Mouse (Mus musculus): ENCODE results near the gene Alg2.

The Alg2 gene

DNA sequence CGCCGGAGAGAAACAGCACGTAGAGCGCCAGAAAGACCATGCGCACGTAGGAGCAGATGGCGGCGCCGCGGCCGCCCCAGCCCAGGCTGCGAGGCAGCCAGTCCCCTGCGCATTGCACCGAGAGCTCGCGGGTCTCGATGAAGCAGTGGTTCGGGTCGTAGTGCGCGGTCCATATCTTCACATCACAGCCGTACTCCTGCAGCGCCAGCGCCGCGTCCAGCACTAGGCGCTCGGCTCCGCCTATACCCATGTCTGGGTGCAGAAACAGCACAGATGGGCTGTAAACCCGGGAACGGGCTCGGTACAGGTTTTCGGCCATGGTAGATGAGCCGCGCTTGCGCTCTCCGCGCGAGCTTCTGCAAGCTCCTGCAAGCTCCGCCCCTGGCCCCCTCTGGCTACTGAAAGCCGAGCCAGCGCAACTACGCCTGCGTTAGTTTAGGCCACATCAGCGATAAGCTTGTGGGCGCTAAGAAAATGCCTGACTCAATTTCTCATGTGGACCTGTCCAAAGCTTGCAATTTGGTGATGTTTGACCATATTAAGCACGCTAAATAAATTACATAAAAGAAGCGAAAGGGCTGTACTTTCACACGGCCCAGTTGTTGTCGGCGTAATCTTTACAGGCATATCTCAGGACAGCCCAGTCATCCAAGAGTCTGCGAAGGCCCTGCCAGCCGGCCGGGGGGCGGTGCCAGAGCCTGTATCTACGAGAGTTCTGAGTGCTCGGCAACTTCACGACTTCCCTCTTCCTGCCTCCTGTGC is at the start of gene Alg2, which contains the start of gene Sec61b:
Gene Alg2 (minus strand): TSS at position 366 of the 762 bp plus-strand sequence.
Gene Sec61b (plus strand): TSS at position 691 of the 762 bp plus-strand sequence.
- peak; percentile 95 for DNase-seq (ENCODE audit: extremely low spot score)

DNA sequence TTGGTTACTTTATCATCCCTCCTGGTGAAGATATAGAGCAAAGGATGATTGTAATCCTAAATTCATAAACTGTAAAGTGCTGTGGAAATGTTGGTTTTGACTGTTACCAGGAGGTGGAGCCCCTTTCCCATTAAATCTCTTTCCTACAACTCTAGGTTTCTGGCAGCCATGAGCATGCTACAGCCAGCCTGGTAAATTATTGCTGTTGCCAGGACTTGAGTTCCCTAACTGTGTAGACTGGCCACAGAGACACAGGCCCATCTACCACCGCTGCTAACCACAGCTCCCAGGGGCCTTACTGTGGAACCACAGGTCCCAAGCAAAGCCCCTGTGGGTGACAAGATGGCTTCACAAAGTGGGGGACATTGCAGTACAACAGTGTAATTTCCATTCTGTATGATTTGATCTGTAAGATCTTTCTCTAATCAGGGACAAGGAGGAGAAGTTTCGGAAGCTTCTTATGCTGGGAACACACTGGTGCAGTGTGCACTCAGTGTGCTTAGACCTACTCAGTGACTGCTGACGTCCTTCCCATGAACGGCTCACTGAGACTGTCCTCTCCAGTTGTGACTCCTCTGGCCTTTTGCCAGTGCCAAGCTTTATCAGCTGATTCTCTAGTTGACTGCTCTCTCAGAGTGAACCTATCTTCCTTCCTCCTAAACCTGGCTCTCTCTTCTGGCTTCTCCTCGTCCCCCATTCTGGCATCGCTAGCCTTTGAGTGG is 47.9 kb upstream of the Alg2 start:
- peak; percentile 12 for DNase-seq (ENCODE audit: extremely low spot score)

DNA sequence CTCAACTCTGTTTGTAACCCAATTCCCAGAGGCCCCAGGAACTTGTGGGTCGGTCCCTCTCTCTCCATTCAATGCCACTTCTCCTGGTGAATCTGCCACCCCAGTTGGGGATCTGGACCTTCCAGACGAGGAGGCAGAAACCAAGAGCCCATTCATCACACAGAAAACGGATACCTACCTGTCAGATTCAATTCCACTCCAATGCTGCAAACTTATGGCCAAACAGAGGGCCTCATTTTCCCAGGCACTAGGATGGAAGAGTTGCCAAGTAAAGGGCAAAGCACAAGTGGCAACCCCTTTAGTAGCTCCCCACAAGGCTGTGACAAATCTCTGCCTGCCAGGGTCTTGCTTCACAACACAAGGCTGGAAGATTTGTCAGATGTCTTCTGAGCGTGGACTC is 45.9 kb upstream of the Alg2 start:
- DNase-seq (ENCODE audit: extremely low spot score) = no peak

DNA sequence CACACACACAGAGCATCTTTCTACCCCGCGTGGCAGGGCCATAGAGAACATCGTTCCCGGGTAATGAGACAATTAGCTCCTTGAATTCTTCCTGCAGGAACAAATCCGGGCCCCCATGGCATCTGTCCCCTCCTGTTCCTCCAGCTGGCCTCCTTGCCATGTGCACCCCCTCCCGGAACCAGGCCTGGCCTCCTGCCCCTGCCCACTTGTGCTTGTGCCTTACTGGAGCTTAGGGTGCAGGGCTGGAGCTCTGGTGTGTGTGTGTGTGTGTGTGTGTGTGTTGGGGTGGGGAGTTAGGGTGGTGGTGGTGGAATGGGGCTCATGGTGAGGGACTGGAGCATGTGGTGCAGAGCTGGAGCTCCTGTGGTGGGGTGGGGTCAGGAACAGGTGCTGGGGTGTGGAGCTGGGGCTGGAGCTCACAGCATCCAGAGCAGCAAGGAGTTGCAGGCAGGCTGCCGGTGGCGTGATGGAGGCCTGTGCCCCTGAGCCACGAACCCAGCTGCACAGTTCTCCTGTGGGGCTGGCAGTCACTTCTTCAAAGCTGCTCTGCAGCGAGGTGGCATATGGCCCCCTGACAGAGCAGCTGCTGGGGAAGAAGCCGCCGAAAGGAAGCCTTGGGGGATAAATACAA is 44.5 kb upstream of the Alg2 start:
- no peak for DNase-seq (ENCODE audit: extremely low spot score)

GRCm38 (mm10) chr4:47504841-47505517 is 30.8 kb upstream of the Alg2 start:
- DNase-seq (ENCODE audit: extremely low spot score) = no peak

DNA sequence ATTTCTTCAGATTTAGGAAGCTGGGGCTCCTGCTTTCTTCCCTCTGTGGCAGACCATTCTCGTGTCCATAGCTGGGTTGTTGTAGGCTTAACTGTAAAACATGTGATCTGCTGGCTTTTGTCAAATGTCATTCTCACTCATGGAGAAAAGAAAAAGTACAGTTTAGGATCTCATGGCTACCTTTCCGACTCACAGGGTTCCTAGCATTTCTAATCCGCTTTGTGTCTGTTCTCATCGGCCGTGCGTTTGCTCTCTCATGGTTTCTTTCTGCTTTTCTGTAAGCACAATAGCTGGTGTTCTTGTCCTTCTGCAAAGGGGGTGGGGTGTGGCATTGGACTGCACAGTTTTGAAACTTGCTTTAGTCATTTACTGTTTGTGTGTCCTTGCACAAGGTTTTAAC is 28.9 kb upstream of the Alg2 start:
- DNase-seq (ENCODE audit: extremely low spot score) = no peak

DNA sequence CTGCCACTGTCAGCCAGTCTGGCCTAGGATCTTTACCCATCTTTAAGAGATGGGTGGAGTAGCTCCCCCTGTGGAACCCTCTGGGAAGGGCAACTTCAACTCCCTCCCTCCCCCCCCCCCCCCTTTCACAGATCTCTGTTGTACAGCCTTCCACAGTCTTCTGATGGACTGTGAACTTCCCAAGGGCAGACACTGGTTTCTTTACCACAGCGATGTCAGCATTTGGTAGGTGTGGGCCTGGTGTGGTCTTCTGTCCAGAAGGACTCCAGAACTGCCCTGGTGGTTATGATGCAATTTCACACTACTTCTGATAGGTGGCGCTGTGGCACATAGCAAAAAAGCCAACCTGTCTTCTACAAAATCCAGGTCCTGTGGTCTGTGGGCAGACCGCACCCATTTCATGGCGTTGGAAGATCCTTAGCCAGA is 28.4 kb upstream of the Alg2 start:
- peak; percentile 67 for DNase-seq (ENCODE audit: extremely low spot score)

GRCm38 (mm10) chr4:47499121-47499545 is 25.0 kb upstream of the Alg2 start:
- DNase-seq (ENCODE audit: extremely low spot score) = no peak

DNA sequence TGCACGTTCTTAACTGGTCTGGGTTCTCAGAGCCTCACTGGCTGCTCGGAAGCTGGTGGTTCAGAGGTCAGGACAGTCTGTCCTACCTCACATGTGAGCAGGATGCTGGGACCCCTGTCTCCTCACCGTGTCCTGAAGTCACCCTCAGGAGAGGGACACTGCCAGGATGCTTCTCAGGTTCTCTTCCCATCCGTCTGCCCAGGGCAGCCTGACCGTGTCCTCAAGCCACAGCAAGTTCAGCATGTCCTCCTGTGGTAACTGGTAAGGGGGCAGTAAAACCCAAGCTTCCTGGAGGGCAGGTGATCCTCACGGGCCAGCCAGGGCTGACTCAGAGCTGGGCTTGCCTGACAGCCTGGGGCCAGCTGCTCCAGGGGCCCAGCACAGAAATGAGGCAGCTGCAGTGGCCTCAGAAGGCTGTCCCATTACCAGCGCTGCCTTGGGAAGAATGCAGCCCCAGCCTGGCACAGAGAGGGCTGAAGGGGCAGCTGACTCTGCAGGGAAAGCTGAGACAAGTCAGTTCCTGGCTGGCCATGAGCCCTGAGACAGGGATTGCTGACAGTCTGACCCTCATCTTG is 23.8 kb upstream of the Alg2 start:
- DNase-seq (ENCODE audit: extremely low spot score) = no peak

DNA sequence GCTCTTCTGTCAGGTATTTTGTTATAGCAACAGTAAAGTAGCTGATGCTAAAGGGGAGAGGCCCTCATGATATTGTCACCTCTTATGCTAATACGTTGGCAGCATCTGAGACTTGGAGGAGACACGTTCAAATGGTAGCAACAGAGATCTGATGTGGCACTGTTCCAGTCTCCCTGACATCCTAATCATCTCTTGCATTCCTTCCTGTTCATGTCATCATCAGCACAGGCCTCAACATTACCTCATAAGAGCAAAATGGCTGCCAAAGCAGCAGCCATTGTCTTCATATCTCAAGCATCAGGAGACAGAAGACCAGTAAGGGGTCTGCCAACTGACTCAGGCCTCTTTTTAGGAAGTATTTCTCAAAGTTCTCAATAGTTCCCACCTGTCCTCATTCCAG is 20.6 kb upstream of the Alg2 start:
- DNase-seq (ENCODE audit: extremely low spot score) = no peak

DNA sequence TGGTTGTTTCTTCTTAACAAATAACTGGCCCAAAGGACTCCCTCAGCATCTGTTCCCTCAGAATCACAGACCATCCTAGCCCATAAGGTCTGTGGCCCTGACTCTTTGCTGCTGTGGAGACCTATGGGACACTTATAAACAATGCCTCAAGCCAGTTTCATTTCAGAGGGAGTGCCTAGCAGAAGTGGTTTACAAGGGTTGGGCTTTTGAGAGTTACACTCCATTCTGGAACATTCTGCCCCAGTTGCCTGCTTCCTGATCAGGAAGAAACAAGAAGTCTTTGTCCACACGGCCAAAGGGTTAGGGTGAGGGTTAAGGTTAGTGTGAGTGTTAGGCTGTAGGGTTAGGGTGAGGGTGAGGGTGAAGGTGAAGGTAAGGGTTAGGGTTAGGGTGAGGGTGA is 20.0 kb upstream of the Alg2 start:
- DNase-seq (ENCODE audit: extremely low spot score) = no peak

GRCm38 (mm10) chr4:47493456-47493855 is 19.3 kb upstream of the Alg2 start:
- no peak for DNase-seq (ENCODE audit: extremely low spot score)

GRCm38 (mm10) chr4:47492311-47493086 is 18.4 kb upstream of the Alg2 start:
- no peak for DNase-seq (ENCODE audit: extremely low spot score)

- DNase-seq (ENCODE audit: extremely low spot score) = no peak
These were observed 17.1 kb upstream of the Alg2 start for GRCm38 (mm10) chr4:47491243-47491642.

DNA sequence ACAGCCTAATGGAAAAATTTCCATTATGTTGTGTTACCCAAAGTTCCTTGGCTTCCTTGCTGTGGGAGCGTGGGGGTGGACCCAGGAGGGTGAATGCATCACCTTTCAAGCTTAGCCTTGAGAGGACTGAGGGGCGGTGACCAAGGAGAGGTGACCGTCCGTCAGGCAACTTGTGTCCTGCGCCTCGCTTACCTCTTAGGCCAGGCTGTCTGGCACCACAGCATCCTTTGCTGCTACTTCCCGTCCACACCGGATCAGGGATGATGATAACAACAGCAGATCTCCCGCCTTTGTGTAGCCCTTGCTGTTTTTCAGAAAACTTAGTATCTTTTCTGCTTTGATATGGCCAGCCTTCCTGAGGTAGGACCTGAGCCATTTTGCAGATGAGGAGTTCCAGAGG is 6.4 kb upstream of the Alg2 start:
- DNase-seq (ENCODE audit: extremely low spot score) = no peak

- DNase-seq (ENCODE audit: extremely low spot score) = no peak
These were observed 6.0 kb upstream of the Alg2 start for GRCm38 (mm10) chr4:47480095-47480494.

DNA sequence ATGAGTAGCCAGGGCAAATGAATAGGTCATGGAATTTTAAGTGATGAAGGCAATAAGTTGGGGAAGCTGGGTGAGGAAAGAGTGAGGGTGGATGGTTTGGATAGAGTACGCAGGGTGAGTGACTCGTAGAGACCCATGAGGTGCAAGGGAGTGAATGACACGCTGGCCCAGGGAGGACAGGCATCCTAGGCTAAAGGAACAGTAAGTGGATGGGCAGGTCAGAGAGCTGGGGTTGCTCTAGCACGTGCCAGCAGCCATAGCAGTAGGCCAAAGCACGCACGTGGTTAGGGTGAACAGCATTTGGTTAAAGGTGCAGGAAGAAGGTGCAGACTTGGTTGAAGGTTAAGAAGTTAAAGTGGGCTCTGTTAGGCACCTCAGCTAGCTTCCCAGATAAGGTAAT is 3.4 kb upstream of the Alg2 start:
- DNase-seq (ENCODE audit: extremely low spot score) = no peak

DNA sequence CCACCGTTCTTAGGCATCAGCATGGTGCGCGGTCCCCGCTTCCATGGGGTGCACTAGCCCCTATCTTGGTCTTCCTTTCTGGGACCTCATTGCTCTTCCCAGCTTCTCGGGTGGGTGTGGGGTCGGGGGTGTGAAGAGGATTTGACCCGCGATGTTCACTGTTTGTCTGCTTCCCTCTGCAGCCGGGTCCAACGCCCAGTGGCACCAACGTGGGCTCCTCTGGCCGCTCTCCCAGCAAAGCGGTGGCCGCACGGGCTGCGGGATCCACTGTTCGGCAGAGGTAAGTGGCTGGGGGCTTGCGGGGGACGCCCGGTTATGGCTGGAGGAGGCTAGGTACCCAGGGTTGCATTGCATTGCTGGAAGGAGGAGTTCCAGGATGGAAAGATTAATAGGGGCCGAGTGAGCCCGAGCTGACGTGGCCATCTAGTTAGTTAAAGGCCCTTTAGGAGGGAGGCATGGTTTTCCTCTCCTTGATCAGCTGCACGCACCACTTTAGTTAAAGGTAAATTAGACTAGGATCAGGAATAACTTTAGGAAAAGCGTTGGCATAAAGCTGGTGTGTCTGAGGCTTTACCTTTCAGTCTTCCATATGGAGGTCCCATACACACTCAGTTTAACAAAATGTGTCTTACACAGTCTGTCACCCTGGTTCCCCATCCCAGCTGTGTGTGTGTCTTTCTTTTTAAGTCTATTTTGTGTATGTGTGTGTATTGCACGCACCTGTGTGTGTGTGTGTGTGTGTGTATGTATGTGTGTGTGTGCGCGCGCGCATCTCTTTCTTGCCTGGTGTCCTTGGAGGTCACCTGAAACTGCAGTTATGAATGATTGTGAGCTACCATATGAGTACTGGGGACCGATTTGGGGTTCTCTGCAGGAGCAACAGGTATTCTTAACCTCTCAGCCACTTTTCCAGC is 854 bp upstream of the Alg2 start:
- DNase-seq (ENCODE audit: extremely low spot score) = no peak

DNA sequence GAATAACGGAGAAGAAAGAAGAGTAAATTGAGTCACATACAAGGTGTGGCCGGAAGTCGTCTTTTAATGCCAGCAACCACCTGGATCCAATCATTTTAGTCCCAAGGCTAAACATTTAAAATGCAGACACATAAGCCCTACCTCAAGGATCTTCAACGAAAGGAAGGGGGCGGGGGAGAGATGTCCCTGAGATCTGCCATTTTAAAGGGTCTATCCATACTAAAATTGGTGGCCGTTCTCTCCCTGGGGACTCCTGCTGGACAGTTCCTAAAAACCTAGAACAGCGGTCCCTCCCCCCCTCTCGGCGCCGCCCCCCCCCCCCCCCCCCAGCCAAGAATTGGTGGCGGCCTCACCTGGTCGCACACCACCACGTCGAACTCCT is 556 bp downstream of the Alg2 start:
- DNase-seq (ENCODE audit: extremely low spot score) = no peak

- DNase-seq (ENCODE audit: extremely low spot score) = no peak
These were observed 6.9 kb downstream of the Alg2 start for GRCm38 (mm10) chr4:47467196-47467595.
